Mouse (Mus musculus) embryonic facial prominence, embryonic 15.5 days (tissue): ENCODE measurements around the gene Adgrg6. TPM values are rescaled to one million over a fixed set of nuclear protein-coding genes. Genes with fewer than 3 reads are reported as not detected.

Experiments
- ATAC-seq: fragments of 200-750 bp; cut with Nextera tagmentation; 2 replicates; pipeline ENCODE4 v1.8.0; 2017; ENCODE audit warnings: low read depth, moderate TSS enrichment; ENCODE audit not compliant: insufficient number of reproducible peaks, low FRiP score, low TSS enrichment
- H3K27ac ChIP-seq: fragments of 300-500 bp; sonication (generic); replicated peaks from 2 replicates; pipeline ENCODE4 v1.5.1; 2015; ENCODE audit warnings: mild to moderate bottlenecking, inconsistent platforms
- H3K27me3 ChIP-seq: fragments of 300-500 bp; sonication (generic); 2 replicates; pipeline ENCODE4 v1.6.1; 2015; ENCODE audit warnings: inconsistent platforms
- H3K36me3 ChIP-seq: fragments of 300-500 bp; sonication (generic); 2 replicates; pipeline ENCODE4 v1.6.1; 2015; ENCODE audit warnings: mild to moderate bottlenecking, inconsistent platforms
- H3K4me1 ChIP-seq: fragments of 300-500 bp; sonication (generic); 2 replicates; pipeline ENCODE4 v1.6.1; 2015; ENCODE audit warnings: inconsistent platforms
- H3K4me2 ChIP-seq: fragments of 300-500 bp; sonication (generic); replicated peaks from 2 replicates; pipeline ENCODE4 v1.6.1; 2015; ENCODE audit warnings: mild to moderate bottlenecking, inconsistent platforms
- H3K4me3 ChIP-seq: fragments of 300-500 bp; sonication (generic); replicated peaks from 2 replicates; pipeline ENCODE4 v1.5.1; 2015; ENCODE audit warnings: mild to moderate bottlenecking, inconsistent platforms
- H3K9ac ChIP-seq: fragments of 300-500 bp; sonication (generic); 2 replicates; pipeline ENCODE4 v1.6.1; 2015; ENCODE audit warnings: inconsistent platforms
- H3K9me3 ChIP-seq: fragments of 300-500 bp; sonication (generic); replicated peaks from 2 replicates; pipeline ENCODE4 v1.6.1; 2016; ENCODE audit warnings: inconsistent platforms
- WGBS: fragments of 180-500 bp; shearing (Covaris S2); methylation state at CpG from one replicate; pipeline ENCODE4 v1.1.7; 2015; 5-methylcytosine and 5-hydroxymethylcytosine counted together
- polyA plus RNA-seq: library from polyadenylated mRNA; unstranded; fragments of >200 nt; fragmentation: Nextera tagmentation; extraction: Ambion mirVana; gene quantifications from 2 replicates; pipeline ENCODE4 v1.2.1, GENCODE M21; 2015

Gene Adgrg6
- polyA plus RNA-seq, 1 experiment from 2014 or later: 8.0 TPM

DNA sequence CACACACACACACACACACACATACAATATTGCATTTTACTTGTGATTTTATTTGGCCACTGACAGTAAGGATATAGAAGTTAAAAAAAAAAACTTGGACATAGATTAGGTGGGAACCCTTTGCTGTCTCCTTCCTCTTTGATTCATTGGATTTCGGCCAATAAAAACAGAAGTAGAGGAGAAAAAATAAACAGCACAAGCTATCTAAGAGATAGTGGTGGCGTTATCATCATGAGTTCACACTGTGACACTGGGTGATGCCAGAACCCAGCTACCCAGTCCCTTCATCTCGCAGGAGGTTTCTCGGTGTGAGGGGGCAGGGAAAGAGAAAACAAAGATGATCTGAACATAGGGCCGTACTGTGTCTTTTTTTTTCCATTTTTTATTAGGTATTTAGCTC is 62.2 kb downstream of the Adgrg6 start:
- H3K27me3 ChIP-seq: no peaks in the 10 kb centered on the region
- no peak overlapping the region for H3K4me3 ChIP-seq
- no peak for ATAC-seq
- no peak overlapping the region for H3K27ac ChIP-seq
- no peaks in the 10 kb centered on the region for H3K4me1 ChIP-seq
- no peaks in the 10 kb centered on the region for H3K36me3 ChIP-seq
- H3K9me3 ChIP-seq: no peaks in the 10 kb centered on the region
- 82% methylated on average over 5 of the region's 5 CpGs for WGBS
- H3K9ac ChIP-seq: no peak overlapping the region
- H3K4me2 ChIP-seq: no peak overlapping the region

DNA sequence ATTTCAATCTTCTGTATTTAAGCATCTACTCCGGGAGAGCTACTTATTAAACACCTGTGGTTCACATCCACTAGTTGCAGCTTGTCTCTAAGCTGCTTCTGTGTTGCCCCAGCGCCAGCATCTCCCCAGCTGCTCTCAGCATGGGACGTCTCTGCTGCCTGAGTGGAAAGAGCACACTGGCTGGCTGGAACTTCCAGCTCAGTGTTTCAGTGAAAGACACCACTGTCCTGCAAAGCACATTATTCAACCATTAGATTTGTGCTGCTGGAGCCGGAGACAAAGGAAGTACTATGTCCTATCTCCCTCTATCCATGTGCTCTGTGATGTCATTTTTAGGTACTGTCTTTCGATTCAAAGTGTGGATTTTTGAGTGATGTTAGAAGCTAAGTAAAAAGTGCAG is 63.0 kb downstream of the Adgrg6 start:
- H3K4me3 ChIP-seq: no peak overlapping the region
- no peak overlapping the region for H3K27ac ChIP-seq
- ATAC-seq: no peak
- no peaks in the 10 kb centered on the region for H3K27me3 ChIP-seq
- H3K9me3 ChIP-seq: no peaks in the 10 kb centered on the region
- WGBS: 24% methylated on average over 5 of the region's 5 CpGs
- no peaks in the 10 kb centered on the region for H3K36me3 ChIP-seq
- no peak overlapping the region for H3K4me2 ChIP-seq
- no peaks in the 10 kb centered on the region for H3K4me1 ChIP-seq
- H3K9ac ChIP-seq: no peak overlapping the region

DNA sequence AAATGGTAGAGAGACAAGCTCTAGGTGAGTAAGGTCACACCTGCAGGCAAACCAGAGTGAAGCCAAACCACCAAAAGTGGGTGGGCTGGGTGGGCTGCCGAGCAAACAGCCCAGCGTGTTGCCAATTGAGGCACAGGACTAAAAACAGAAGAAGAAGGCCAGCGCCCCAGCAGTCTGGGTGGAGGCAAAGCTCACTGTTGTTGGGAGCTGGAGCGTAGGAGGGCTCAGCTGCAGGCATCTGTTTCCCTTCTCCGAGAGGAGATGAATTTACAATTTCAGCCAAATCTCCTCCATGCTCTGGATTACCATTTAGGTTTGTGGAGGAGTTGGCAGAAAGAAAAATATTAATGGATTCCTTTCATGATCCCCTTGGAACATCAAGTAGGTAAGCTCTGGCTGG is 64.5 kb downstream of the Adgrg6 start:
- Histone ChIP-seq H3K4me2 (no peak overlapping the region), H3K27me3 (no peaks in the 10 kb centered on the region), H3K27ac (no peak overlapping the region), H3K4me3 (no peak overlapping the region), H3K4me1 (no peaks in the 10 kb centered on the region), H3K36me3 (no peaks in the 10 kb centered on the region), H3K9me3 (no peaks in the 10 kb centered on the region), H3K9ac (no peak overlapping the region)
- ATAC-seq: no peak
- 40% methylated on average over 5 of the region's 5 CpGs for WGBS

DNA sequence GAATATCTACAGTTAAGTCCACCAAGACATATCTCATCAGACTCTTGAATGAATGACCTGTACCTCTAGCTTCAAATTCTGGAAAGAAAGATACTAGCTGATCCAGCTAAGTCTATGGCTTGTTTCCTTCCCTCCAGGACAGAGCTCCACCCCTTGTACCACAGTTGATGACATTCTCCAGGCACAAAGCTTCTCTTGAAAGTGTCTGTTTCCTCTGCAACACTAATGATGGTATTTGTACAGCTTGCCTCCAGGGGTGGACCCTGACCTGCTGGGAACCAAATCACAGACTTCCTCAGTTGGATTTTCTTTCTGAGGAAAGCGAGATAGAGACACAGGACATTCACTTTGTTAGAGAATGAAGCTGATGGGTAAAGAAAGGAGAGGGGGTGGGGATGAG is 69.1 kb downstream of the Adgrg6 start:
- Histone ChIP-seq H3K27me3 (no peaks in the 10 kb centered on the region), H3K27ac (no peak overlapping the region), H3K9ac (no peak overlapping the region), H3K4me3 (no peak overlapping the region), H3K4me2 (no peak overlapping the region), H3K4me1 (no peaks in the 10 kb centered on the region), H3K9me3 (no peaks in the 10 kb centered on the region), H3K36me3 (no peaks in the 10 kb centered on the region)
- ATAC-seq: no peak
- whole genome bisulfite sequencing: 34% methylated on average over 1 of the region's 1 CpGs

DNA sequence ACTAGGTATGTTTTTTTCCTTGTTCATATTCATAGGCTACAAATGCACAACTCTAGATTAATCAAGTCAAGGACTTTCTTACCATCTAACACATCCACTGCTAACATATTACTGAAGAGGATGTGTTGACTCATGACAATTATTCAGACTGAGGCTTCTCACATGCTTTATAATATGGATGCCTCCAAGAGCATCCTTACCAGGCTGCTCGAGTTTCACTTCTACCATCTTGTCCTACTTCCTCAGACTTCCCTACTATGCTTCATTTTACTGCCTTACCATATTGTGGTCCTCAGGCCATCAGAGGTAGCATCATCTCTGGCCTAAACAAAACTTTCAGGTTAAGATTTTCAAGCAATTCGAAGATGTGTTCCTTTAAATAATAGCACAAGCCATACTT is 69.8 kb downstream of the Adgrg6 start:
- no peaks in the 10 kb centered on the region for H3K36me3 ChIP-seq
- H3K4me3 ChIP-seq: no peak overlapping the region
- no peak overlapping the region for H3K27ac ChIP-seq
- H3K4me1 ChIP-seq: no peaks in the 10 kb centered on the region
- no peaks in the 10 kb centered on the region for H3K9me3 ChIP-seq
- no peak overlapping the region for H3K9ac ChIP-seq
- ATAC-seq: no peak
- no peaks in the 10 kb centered on the region for H3K27me3 ChIP-seq
- no peak overlapping the region for H3K4me2 ChIP-seq
- WGBS: 84% methylated on average over 2 of the region's 2 CpGs

DNA sequence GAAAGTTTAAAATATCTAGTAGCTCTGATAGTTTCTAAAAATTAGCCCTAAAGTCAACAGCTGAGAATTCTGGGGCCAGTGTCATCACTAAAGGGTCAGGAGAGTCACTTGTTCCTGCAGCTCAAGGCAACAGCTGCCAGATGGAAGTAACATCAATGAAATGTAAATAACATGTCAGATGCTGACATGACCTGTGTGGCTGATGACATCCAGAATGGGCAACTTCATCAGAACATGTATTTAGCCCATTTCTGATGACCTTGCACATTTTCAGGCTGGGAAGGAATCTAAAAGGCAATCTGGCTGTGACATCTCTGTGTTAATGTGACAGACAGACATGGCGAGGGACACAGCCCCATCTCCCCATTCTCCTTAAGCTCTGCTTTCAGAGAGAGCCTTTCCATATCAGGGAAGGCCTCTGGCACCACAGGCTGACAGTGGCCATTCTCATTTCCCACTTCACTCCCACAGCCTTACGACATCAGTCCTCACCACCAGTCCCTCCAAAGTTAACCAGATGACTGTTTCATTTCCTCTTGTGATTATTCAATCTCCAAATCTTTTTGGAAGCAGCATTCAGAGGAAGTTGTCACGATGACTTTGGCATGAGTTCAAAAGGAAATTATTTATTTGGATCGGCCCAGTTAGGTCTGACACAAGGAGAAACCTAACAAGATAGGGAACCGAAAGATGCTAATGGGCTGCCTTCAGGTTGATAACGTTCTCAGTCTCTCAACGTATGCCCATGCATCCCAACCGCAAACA is 70.7 kb downstream of the Adgrg6 start:
- Histone ChIP-seq H3K4me3 (no peak overlapping the region), H3K4me2 (no peak overlapping the region), H3K27ac (no peak overlapping the region), H3K9ac (no peak overlapping the region), H3K36me3 (no peaks in the 10 kb centered on the region), H3K4me1 (no peaks in the 10 kb centered on the region), H3K9me3 (no peaks in the 10 kb centered on the region), H3K27me3 (no peaks in the 10 kb centered on the region)
- ATAC-seq: no peak
- 77% methylated on average over 8 of the region's 8 CpGs for WGBS

DNA sequence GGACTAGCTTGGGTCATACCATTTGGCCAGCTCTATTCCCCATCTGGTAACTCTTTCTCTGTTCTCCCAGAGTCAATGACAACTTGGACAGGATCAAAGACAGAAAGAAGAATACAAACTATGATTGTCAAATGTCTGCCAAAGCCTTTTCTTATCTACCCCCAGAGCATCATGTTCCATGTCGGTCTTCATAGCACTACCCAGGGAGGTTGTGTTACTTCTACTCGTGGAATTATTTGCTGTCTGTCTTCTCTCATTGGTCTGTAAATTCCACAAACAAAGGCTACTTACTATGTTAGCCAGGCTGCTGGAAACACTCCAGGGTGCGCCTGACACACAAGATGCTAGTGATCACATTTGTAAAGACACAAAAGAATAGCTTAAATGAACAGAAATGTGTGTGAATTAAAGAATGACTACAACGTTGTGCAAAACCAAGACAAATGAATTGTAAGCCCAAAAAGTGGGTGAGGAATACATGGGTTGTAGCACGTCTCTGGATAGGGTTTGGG is 74.4 kb downstream of the Adgrg6 start:
- Histone ChIP-seq H3K9me3 (no peaks in the 10 kb centered on the region), H3K9ac (no peak overlapping the region), H3K27me3 (no peaks in the 10 kb centered on the region), H3K27ac (no peak overlapping the region), H3K4me2 (no peak overlapping the region), H3K4me1 (no peaks in the 10 kb centered on the region), H3K4me3 (no peak overlapping the region), H3K36me3 (no peaks in the 10 kb centered on the region)
- 62% methylated on average over 5 of the region's 5 CpGs for WGBS
- ATAC-seq: no peak

DNA sequence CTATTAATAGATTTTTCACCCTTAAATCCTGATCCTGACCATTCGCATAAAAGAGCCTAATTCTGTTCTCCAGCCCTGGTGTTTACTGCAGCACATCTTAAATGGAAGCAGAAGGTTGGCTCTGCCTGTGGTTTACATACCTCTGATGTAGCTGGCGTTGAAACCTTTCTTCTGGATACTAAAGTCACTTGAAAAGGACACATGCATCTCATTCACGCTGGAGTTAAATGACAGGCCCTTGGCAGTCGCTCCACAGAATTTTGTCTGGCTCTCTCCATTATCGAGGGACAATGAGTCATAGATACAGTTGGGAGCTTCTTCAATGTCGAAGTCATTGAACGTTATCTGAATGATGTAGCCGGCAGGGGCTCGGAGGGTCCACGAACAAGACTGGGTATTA is 76.8 kb downstream of the Adgrg6 start:
- Histone ChIP-seq H3K4me3 (no peak overlapping the region), H3K36me3 (no peaks in the 10 kb centered on the region), H3K4me1 (peaks cover 5% of the 10 kb centered on the region), H3K27me3 (no peaks in the 10 kb centered on the region), H3K27ac (no peak overlapping the region), H3K9ac (no peak overlapping the region), H3K4me2 (no peak overlapping the region), H3K9me3 (no peaks in the 10 kb centered on the region)
- no peak for ATAC-seq
- 63% methylated on average over 10 of the region's 10 CpGs for WGBS

DNA sequence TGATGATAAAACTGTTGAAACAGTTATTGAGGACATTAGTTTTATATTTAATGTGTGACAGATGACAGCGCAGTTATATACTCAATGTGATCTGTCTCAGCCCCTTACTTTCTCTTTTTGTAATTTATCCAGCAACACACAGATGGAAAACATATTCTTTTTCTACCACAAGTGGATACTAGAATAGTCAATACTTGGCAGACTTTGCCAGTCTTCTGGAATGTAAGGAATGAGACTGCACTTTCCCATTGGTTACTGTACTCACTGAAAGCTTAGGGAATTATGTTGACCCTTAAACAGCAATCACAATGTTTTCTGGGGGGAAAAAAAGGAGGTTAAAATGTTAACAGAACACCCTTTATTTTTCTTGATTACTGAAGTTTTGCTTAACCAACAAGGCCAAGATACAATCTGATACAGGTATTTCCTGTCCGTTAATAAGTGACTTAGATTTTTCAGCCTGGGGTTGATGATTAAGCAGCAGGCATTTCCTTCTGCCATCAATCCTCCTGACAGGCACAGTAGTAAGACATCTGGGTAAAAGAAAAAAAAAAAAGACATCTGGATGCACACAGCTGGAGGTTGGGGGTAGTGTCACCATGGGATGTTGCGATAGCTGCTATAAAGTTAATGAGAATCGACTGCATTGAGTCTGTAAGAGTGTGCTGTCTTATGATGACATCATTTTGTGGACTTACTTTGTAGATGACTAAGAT is 81.5 kb downstream of the Adgrg6 start:
- peak overlapping the region; percentile 58; the same call in 1 of the 2 replicates for H3K27ac ChIP-seq
- WGBS: 35% methylated on average over 4 of the region's 4 CpGs
- peak; percentile 29; the same call in 1 of the 2 replicates for ATAC-seq

DNA sequence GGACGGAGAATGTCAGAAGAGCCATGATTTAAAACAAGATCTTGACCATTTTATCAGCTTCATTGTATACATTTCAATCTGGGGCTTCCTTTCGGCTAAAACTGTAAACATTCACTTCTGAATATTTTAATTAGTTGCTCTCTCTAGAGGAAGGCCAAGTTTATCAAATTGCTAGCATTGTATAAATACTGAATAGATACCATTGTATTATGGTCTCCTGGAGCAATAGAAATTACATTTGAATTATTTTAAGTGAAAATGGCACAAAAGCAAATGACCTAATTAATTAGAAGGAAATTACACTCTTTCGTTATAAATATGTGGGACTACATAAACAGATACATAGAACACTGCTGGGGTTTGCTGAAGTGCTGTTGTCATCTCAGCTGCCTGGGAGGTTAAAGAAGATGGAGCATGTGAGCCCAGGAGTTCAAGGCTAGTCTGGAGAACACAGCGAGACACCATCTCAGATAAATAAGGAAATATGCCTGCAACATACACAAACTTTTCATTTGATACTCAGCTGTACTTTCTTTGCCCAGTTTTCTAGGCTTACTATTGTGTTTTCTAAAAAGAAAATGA is 84.4 kb downstream of the Adgrg6 start:
- Histone ChIP-seq H3K9ac (no peak overlapping the region), H3K27ac (no peak overlapping the region), H3K27me3 (no peaks in the 10 kb centered on the region), H3K4me2 (no peak overlapping the region), H3K9me3 (no peaks in the 10 kb centered on the region), H3K4me3 (no peak overlapping the region), H3K4me1 (peaks cover 7% of the 10 kb centered on the region), H3K36me3 (no peaks in the 10 kb centered on the region)
- no peak for ATAC-seq
- 83% methylated on average over 4 of the region's 4 CpGs for WGBS

More for the DNA sequence above, 81.5 kb downstream of the Adgrg6 start:
- H3K4me1 ChIP-seq: peaks cover 7% of the 10 kb centered on the region
- no peaks in the 10 kb centered on the region for H3K36me3 ChIP-seq
- H3K27me3 ChIP-seq: no peaks in the 10 kb centered on the region
- H3K9me3 ChIP-seq: no peaks in the 10 kb centered on the region
- no peak overlapping the region for H3K4me2 ChIP-seq
- no peak overlapping the region for H3K9ac ChIP-seq
- no peak overlapping the region for H3K4me3 ChIP-seq

DNA sequence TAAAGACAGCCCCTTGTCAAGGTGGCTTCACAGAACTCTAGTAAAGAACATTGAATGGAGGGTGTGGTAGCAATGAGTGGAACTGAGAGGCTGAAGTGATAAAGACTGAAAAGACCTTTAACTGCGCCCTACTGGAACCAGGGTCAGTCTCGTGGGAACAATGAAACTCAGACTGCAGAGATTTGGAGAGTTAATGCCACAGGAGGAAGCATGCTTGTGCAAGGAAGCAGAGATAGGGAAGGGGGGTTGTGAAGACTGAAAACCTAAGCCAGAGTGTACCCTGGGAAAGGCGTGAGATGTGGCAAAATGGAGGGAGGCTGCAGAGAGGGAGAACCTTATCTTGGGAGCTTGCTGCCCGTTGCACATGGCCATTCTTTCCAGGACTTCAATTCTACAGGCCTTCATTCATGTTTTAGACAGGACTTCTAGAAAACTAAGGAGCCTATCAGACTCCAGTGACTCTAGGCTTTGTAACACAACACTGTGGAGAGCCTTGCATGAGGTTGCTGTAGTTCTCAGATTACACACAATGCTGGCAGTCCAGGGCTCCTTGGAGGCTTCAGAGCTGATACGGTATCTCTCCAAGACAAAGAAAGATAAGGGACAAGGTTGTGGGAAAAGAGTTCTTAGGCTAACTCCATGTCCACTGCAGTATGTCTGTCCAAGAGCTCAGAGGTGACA is 85.1 kb downstream of the Adgrg6 start:
- no peak for ATAC-seq
- no peak overlapping the region for H3K27ac ChIP-seq
- no peak overlapping the region for H3K4me2 ChIP-seq
- H3K27me3 ChIP-seq: no peaks in the 10 kb centered on the region
- H3K4me3 ChIP-seq: no peak overlapping the region
- H3K36me3 ChIP-seq: no peaks in the 10 kb centered on the region
- no peak overlapping the region for H3K9ac ChIP-seq
- no peaks in the 10 kb centered on the region for H3K9me3 ChIP-seq
- peaks cover 7% of the 10 kb centered on the region for H3K4me1 ChIP-seq
- WGBS: 69% methylated on average over 5 of the region's 5 CpGs
